Mouse (Mus musculus) brain, embryonic 14.5 days (tissue): ENCODE measurements around the gene Magi2.

Source experiments
- CTCF ChIP-seq: fragments of 200-500 bp; IDR thresholded peaks from 2 replicates; pipeline ENCODE4 v1.5.1; 2012; ENCODE audit warnings: inconsistent platforms, mild to moderate bottlenecking, moderate library complexity, borderline replicate concordance; ENCODE audit not compliant: insufficient read depth, insufficient read length; ENCODE audit errors: extremely low read depth
- POLR2A ChIP-seq: fragments of 200-500 bp; IDR thresholded peaks from 2 replicates; pipeline ENCODE4 v1.6.1; 2012; ENCODE audit warnings: mild to moderate bottlenecking, inconsistent platforms, borderline replicate concordance; ENCODE audit not compliant: poor library complexity, insufficient read depth, insufficient read length, severe bottlenecking; ENCODE audit errors: extremely low read depth

DNA sequence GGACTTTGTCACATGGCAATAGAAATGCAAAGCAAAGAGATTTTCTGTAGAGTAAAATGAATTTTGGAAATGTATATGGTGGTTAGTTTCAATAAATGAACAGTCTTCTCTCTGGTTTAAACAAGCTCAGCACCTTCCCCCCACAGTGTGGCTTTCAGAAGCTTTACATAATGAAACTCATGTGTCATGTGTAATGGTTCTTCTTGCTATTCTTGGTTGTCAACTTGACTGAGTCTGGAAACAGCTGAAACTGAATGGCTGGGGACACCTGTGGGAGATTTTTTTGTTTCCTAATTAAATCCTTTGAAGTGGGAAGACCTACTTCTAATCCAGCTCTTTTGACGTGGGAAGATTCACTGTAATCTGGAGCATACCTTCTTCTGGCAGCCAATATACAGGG, 974.5 kb downstream of the Magi2 start:
- no peak for TF ChIP-seq CTCF
- no peak for TF ChIP-seq POLR2A
